Mouse (Mus musculus): ENCODE results near the gene Lrrn3.

The Lrrn3 gene

GRCm38 (mm10) chr12:41486331-41486730 lies at the start of gene Lrrn3:
Gene Lrrn3, minus strand, starts transcription at chr12:41486431.
- in situ Hi-C loops (cut with MboI, MseI): loop anchor here (5.0 to 10.0 kb wide), 2 partner anchors 462 to 649 kb away; partner anchors contain the start of gene Immp2l (in 1 of the 2)

- in situ Hi-C loops (cut with MboI, MseI): no loop called here
These were observed 42.2 kb upstream of the Lrrn3 start for GRCm38 (mm10) chr12:41528410-41528809.

GRCm38 (mm10) chr12:41526688-41527087 lies 40.5 kb upstream of the Lrrn3 start:
- in situ Hi-C loops (cut with MboI, MseI): no loop called here

GRCm38 (mm10) chr12:41521671-41522070 lies 35.4 kb upstream of the Lrrn3 start:
- in situ Hi-C loops (cut with MboI, MseI): no loop called here

- in situ Hi-C loops (cut with MboI, MseI): no loop called here
These were observed 34.1 kb upstream of the Lrrn3 start for GRCm38 (mm10) chr12:41520326-41520725.

GRCm38 (mm10) chr12:41518897-41519296 lies 32.7 kb upstream of the Lrrn3 start:
- in situ Hi-C loops (cut with MboI, MseI): no loop called here

GRCm38 (mm10) chr12:41510588-41510987 lies 24.4 kb upstream of the Lrrn3 start:
- in situ Hi-C loops (cut with MboI, MseI): no loop called here

GRCm38 (mm10) chr12:41508610-41509009 lies 22.4 kb upstream of the Lrrn3 start:
- in situ Hi-C loops (cut with MboI, MseI): no loop called here

- in situ Hi-C loops (cut with MboI, MseI): no loop called here
These were observed 14.0 kb upstream of the Lrrn3 start for GRCm38 (mm10) chr12:41500049-41500820.

GRCm38 (mm10) chr12:41494620-41495019 lies 8.4 kb upstream of the Lrrn3 start:
- in situ Hi-C loops (cut with MboI, MseI): no loop called here

GRCm38 (mm10) chr12:41487005-41487404 lies 774 bp upstream of the Lrrn3 start:
- in situ Hi-C loops (cut with MboI, MseI): loop anchor here (5.0 to 10.0 kb wide), 2 partner anchors 462 to 650 kb away; partner anchors contain the start of gene Immp2l (in 1 of the 2)

GRCm38 (mm10) chr12:41485512-41486215 lies 567 bp downstream of the Lrrn3 start:
- in situ Hi-C loops (cut with MboI, MseI): loop anchor here (5.0 to 10.0 kb wide), 2 partner anchors 461 to 648 kb away; partner anchors contain the start of gene Immp2l (in 1 of the 2)

GRCm38 (mm10) chr12:41484689-41485511 lies 1.3 kb downstream of the Lrrn3 start:
- in situ Hi-C loops (cut with MboI, MseI): loop anchor here (5.0 to 10.0 kb wide), 3 partner anchors 383 to 648 kb away; partner anchors contain the start of gene Immp2l (in 1 of the 2)

- in situ Hi-C loops (cut with MboI, MseI): loop anchor here (5.0 to 10.0 kb wide), 2 partner anchors 382 to 459 kb away; partner anchors contain the start of gene Immp2l (in 1 of the 2)
These were observed 2.4 kb downstream of the Lrrn3 start for GRCm38 (mm10) chr12:41483593-41484451.

- in situ Hi-C loops (cut with MboI, MseI): loop anchor here (5.0 to 10.0 kb wide), 2 partner anchors 381 to 458 kb away; partner anchors contain the start of gene Immp2l (in 1 of the 2)
These were observed 3.1 kb downstream of the Lrrn3 start for GRCm38 (mm10) chr12:41483091-41483592.

GRCm38 (mm10) chr12:41481486-41481885 lies 4.7 kb downstream of the Lrrn3 start:
- in situ Hi-C loops (cut with MboI, MseI): loop anchor here (5.0 to 10.0 kb wide), 2 partner anchors 379 to 457 kb away; partner anchors contain the start of gene Immp2l (in 1 of the 2)

GRCm38 (mm10) chr12:41469096-41469801 lies 17.0 kb downstream of the Lrrn3 start:
- in situ Hi-C loops (cut with MboI, MseI): loop anchor here in 1 of 2 experiments (10.0 kb wide), 1 partner anchor 1516 kb away; no protein-coding TSS in a partner anchor

GRCm38 (mm10) chr12:41468374-41468991 lies 17.7 kb downstream of the Lrrn3 start:
- in situ Hi-C loops (cut with MboI, MseI): loop anchor here in 1 of 2 experiments (10.0 kb wide), 1 partner anchor 1516 kb away; no protein-coding TSS in a partner anchor

GRCm38 (mm10) chr12:41438446-41438845 lies 47.8 kb downstream of the Lrrn3 start:
- in situ Hi-C loops (cut with MboI, MseI): no loop called here

Data from T-helper 17 cell (primary cell).